Mouse (Mus musculus): ENCODE measurements around the gene Dcun1d4.
A peak's percentile ranks its signal among the peaks of the same experiment; 100 is the strongest.
"Not testable (repeated sequence)": the region's sequence is repeated elsewhere in the genome, so short reads cannot be mapped to it uniquely, and the experiment has no call there.

Gene Dcun1d4

DNA sequence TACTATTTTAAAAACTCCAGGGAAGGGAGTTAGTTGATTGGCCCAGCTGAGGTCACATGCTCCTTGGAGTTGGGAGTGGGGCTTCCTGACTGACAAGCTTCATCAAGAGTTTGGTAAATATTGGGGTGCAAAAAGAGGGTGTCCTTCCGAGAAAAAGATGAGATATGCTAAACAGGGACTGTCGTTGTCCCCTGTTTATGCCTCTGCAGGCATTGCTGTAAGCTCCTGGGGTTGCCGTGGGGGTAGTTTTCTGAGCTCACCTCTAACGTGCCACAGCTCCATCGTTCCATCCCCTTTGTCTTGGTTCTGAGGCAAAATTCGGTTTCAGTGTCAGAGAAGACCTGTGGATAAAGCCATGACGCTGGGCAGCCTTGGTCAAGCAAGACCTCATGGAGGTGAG lies at the start of gene Dcun1d4:
Gene Dcun1d4 (plus strand): TSS at position 301 of the 400 bp plus-strand sequence.
- no peak for DNase-seq

DNA sequence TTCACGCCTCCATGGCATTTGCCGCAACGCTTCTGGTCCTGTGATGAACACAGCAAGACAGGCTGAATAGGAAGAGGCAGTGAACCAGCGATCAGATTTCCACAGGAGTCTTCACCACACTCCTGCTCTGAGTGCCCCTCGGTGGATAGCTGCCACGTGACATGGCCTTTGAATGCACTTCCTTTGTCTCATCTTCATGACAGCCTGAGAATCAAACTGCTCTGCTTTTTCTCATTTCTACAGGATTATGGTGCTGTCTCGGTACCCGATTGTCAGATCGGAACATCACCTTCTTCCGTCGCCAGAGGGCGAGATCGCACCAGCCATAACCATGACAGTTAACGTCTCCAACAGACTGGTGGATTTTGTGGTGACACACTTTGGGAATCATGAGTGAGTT lies 49.2 kb upstream of the Dcun1d4 start:
- peak; percentile 94 for DNase-seq

DNA sequence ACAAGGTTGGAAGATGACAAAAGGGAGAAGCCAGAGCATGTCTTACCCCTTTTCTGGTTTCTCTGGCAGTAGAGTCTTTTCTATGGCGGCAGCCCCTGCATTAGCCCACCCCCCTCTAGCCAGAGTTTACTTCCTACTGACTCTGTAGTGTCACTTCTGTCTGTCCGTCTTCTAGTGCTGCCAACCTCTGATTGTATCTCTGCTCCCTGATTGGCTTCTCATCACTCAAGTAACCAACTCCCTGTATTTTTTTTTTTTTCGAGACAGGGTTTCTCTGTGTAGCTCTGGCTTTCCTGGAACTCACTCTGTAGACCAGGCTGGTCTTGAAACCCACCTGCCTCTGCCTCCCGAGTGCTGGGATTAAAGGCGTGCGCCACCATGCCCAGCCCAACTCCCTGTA lies 48.0 kb upstream of the Dcun1d4 start:
- no peak for DNase-seq

DNA sequence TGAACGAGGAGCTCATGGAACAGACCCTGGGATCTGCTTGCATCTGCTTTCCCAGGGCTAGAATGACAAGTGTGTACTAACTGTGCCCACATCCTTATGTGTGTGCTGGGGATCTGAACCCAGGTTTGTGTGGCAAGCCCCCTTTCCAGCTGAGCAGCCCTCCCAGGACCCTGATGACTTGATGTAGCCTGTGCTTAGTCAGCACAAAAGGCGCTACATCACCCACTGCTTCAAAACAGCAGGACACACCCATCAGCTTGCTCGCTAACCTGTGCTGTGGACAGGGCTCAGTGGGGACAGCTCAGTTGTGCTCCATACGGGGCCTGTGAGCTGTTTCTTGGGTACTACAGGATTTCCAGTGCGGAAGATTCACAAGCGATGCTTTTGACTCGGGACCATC lies 46.0 kb upstream of the Dcun1d4 start:
- no peak for DNase-seq

DNA sequence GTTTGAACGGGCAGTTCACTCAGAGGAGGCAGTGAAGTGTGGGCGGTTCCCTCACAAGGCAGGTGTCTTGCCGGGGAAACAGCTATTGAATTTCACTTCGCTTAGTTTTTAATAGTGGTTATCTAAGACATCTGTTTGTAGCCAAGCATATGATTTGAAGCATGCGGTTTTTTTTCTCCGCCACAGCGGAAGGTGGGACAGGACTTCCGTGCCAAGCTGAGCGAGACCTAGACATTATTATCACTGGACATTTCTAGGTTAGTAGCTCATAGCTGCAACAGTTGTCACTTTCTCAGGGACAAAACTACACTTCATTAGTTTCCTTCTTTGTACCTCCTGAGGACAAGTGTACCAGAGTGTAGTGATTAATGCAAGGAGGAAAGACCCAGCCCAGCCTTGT lies 38.6 kb upstream of the Dcun1d4 start:
- DNase-seq = no peak

DNA sequence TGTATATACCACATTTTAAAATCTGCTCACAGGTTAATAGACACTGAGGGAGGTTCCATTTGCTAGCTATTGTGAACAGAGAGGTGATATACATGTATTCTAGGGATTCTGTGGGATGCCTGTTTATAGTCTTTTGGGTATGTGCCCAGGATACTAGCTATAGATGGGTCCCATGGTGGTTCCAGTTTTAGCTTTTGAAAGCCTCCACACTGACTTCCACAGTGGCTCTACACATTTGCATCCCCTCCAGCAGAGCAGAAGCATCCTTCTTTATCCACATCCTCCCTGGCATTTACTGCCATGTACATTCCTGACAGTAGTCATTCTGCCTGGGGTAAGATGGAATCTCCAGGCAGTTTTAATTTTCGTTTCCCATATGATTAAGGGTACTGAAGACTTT lies 30.5 kb upstream of the Dcun1d4 start:
- DNase-seq = no peak

DNA sequence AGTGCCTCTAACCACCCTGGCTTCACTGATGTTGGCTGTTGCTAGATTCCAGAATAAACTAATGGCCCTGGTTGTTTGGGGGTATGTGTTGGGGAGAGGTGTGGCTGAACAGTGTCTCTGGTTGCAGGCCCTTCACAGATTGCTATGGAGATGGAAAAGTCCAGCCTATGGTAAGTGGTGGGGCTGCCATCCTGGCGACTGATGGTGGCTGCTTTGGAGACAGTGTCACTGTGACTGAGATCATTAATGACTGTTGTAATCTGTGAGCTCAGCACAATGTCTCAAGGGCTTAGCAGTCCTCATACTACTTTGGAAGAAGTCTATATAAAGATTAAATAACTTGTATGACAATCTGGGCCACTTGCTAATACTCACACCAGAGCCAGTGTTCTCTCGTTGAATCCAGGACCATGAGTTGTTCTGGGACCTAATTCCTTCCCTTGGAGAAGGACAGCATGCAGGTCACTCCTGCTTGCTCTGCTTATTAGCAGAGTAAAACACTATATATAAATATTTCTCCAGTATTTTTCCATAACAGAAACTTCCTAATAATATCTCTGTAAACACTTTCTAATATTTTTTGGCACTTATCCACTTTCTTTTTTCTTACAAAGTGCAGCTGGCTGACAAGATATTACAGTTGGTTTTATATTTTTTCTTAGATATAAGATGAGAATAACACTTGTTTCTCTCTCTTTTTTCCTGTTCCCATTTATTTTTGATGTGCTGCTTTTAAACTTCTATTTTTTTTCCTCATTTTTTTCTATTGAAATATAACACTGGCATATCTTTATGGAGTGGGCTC lies 26.1 kb upstream of the Dcun1d4 start:
- DNase-seq = no peak

DNA sequence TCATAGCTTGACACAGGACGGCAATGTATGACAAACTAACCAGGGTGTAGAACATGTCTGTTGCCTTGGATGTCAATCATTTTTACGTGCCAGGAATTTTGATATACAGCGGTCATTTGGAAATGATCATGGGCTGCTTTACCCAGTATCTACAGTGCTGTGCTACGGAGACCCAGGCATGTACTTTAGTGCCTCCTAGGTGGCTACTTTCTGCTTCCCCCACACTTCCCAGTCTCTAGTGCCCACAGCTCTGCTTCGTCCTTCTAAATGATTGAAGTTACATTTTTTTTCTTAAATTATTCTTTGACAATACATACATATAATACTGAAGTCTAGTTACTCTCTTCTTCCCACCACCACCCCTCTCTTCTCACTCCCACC lies 25.5 kb upstream of the Dcun1d4 start:
- no peak for DNase-seq

DNA sequence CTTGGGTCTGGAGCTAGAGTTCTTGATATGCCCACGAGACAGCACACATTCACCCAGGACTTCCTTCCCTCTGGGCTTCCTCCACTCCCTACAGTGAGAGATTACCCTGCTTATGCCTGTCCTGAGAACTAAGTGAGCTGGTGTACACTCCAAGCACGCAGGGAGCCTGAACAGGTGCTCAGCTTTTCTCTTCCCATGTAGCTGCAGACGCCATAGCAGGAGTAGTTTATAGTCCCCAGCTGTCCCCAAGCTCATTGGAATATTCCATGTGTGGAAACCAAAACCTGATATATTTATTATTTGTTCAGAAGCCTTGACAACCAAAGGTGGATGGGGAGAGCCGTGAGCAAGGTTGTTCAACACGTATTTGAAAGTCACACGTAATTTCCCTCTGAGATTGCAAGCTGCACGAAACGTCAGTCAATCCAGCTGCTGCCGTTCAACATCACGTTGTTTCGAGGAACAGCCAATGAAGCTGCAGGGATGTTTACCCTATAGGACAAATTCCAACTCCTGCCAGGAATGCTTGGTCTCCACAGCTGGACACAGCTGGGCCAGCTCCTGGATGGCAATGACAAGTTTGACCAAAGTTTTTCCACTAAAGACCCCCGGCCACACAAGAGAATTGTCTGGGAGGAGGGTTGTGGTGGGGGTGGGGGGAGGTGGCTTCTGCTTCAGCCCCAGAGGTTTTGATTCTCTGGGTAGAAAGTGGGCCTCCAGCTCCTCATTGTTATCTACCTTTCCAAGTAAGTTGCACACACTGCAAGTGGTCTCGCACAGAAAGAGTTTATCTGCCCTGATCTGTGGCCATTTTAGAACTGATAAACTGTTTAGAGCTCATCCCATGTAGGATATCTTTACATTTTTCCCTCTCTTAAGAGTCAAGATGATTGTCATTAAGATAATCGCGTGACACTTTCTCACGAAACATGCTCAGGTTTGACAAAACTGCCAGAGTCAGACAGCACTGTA lies 12.1 kb upstream of the Dcun1d4 start:
- DNase-seq = no peak

DNA sequence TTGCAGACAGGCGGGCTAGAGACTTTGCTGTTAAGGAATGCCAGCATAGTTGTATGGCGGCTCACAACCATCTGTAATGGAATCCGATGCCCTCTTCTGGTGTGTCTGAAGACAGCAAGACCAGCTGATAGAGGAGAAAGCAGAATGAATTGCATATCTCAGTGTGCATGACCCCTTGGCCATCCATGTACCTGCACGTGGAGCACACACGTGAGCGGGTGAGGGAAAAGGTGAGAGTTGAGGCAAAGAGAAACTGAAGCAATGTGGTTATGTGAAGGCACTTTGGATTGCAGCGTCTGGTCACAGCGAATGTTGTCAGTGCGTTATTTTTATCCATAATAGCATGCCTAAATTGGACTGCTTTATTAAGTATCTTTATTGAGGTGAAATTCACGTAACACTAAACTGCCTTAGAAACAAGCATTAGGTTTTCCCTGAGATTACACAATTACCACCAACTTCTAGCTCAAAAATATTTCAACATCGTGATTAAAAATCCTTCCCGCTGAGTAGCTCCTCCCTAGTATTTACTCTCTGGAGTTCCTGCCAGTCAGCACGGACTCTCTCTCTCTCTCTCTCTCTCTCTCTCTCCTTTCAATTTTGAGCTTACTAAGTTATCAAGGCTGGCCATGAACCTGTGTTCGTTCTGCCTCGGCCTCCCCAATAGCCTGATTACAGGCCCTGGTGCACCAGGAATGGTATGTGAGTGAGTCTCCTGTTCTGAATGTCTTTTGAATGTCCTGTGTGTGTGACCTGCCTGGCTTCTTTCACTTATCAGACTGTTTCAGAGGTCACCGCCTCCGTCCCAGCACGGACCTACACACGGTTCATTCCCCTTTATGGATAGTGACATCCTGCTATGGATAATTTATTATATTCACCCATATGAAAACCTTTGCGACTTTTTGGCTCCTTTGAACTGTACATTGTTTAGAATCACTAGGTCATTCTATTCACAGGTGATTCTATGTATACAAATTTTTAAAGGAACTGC lies 6.1 kb upstream of the Dcun1d4 start:
- peak; percentile 51 for DNase-seq

DNA sequence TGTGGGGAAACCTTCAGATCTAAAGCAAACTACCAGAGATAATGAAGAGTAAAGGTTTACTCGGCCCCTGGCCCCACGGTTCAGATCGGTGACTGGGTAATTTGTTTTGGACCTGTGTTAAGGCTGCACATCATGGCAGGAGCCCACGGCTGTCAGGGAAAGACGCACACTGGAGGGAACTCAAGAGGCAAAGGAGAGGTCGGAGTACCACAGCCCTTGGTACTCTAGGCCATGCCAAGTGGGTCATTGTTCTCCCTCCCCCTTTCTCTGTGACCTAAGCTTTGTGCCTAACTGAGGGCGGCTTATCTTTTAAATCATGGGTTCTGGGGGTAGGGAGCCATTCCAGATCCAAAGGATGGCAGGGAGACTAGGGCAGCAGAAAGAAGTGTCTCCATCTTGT lies 601 bp downstream of the Dcun1d4 start:
- peak; percentile 81 for DNase-seq

DNA sequence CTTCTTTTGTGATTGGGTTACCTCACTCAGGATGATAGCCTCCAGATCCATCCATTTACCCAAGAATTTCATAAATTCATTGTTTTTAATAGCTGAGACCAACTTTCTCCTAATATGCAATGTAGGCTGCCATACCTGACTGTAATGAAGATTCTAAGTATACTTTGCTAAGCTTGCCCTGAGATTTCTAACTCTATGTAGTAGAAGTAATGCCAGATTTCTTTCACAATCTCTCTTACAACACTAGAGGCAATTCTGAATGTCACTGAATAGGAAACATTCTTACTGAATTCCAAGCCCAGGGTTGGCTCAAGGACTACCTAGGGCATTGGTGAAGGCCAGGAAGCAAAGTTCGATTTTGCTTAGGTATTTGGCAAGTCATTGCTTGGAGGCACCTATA lies 1.6 kb downstream of the Dcun1d4 start:
- not testable (repeated sequence) for DNase-seq

DNA sequence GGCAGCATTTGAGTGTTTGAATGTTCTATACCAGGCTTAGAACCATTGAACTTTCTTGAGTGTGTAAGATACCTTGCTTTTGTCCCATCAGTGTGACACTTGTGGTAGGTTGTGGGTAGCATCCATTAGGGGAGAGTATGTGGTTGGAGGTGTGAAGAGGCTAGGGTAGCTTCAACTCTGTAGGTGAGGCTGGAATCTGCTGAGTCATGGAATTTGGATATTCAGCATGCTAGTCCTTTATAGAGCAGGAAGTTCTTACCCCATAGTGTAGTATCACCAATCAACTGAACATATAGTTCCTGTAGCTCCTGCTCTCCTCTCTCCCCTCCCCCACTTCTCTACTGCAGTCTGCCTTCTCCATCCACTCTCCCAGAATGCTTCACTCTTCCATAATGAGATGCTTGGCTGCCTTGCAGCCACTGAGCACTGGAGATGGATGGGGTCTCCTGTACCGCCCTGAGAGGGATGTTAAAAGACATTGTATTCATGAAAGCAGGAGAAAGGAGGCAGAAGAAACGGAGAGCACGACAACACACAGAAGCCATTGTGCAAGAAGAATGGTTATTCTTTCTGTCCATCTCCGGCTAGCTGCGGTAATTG lies 3.3 kb downstream of the Dcun1d4 start:
- DNase-seq = no peak

DNA sequence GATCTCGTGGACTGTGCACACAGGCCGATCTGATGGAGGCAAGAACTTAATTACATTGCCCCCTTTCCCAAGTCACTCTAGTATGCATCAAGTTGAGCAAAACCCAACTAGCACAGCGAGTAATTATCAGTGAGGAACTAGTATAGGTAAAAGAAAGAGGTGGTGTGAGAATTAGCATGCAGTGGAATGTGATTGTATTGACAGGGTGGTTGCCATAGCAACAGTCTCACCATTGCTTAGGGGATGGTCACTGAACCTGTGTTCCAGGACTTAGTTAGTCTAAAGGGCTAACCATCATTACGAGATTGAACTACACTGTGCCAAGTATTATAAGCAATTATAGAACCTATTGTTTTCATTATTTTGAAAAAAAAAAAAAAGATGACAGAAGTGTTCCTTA lies 5.7 kb downstream of the Dcun1d4 start:
- no peak for DNase-seq

DNA sequence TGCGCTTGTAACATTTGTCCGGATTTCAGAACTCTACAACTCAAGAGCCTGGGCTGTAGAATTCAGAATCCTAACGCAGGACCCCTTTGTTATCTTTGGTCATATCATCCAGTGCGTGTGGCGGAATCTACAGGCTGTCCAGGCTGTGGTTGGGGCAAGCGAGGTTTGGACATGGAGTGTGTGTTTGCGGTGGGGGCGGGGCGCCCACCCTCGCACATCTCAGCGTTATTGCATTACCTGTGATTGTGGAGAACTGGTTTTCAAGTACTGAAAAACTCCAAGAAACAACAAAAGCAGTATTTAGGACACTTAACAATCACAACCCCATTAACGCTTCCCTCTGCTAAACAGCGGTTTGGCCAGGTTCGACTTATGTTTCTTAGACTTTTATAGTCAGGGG lies 9.1 kb downstream of the Dcun1d4 start:
- DNase-seq = no peak

DNA sequence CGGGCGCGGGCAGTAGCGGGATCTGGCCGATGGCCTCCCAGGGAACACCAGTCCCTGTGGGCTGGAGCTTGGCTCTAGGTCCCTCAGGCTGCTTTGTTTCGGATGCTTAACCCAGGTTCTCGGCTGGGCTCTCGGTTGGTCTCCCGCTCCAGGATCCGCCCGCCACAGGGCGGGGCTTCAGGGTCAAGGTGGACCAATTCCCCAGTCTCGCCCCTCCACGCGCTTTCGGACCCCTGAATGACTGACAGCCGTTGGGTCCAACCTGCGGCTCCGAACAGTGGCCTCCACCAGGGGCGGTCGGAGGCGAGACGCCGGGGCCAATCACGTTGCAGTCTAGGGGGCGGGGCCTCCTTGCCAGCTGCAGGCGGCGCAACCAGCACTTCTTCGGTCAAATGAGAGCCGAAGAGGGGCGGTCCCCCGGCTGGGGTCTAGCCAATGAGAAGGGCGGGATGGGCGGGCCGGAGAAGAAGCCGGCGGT lies 9.8 kb downstream of the Dcun1d4 start:
- DNase-seq = peak; percentile 100

DNA sequence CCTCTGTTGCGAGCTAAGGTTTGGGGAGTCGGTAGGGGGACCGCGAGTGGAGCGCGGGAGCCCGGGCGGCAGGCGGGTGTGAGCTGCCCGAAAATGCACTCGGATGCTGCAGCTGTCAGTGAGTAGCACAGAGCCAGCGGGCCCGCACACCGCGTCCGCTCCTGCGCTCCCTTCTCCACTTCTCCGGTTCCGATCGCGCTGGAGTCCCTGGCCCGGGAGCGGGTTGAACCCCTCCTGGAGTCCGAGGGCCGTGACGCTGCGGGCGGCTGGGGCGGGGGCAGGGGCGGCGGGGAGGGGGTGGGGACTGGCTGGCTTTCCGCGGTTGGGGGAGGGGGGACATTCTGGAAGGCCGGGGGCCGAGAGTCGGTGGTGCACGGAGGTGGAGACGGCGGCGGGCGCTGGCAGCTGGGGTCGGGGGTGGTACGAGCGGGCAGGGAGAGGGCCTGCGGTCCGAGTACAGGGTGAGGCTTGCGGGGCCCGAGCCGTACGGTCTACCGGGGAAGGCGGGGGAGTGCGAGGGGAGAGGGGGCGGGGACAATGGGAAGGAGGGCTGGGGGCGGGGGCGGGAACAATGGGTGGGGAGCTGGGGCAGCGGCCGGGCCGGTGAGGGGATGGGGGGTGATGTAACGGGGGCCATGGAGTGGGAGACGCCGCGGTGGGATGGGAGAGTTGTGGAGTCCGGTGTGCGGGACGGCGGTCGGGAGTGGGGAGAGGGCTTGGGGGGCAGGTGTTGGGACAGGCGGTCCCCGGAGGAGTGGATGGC lies 10.5 kb downstream of the Dcun1d4 start:
- no peak for DNase-seq

DNA sequence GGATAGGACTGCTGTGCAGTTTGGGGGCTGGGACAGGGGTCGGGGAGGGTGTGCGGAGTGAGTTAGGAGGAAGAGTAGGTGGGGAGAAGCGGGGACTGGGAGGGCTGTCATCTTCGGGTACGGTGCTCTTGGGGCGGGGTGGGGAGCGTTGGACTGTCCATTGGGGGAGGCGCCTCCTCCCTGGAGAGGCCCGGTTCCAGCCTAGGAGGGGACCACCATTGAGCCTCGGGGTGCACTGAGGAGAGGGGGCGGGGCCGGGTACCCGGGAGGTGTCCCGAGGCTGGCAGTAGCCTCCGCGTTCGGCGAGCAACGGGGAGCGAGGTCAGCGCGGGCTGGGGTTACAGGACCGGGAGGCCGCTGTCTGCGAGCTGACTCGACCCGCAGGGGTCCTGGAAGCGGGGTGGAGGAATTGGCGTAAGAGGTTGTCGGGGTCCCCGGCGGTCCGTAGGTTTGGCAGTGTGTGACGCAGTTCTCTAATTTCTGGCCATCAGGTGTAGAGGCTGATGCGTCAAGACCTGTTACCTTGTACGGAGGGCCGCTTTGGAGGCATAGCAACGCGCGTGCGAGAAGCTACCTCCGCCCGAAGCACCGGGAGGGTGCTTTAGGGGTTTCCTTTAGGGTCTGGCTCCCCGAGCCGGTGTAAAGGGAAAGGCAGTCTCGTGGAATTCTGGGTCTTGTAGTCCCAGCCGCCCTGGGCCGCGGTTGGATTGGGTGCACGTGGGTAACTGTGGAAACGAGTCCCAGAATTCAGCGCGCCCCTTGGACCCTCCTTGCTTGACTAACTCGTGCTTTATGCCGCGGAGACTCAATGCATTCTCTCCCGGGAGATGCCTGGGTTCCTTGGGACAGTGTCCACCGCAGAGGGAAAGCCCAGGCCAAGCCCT lies 11.3 kb downstream of the Dcun1d4 start:
- peak; percentile 99 for DNase-seq

DNA sequence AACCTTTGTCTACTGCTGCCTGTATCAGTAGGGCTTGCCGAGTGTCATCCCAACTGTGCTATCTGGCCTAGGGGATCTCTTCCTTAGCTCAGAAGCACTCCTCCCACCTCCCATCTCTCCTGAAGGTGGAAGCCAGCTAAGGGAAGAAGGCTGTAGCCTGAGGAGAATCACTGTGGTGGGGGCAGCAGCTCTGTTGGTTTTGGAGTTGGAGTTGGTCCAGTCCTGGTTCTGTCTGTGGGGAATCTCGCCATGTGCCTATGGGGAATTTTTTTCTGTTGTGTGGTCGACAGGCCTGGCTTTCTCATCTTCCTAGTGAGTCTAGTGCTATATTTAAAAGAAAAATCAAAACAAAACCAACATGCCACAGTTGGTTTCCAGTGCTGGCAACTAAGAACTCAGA lies 16.6 kb downstream of the Dcun1d4 start:
- DNase-seq = no peak

DNA sequence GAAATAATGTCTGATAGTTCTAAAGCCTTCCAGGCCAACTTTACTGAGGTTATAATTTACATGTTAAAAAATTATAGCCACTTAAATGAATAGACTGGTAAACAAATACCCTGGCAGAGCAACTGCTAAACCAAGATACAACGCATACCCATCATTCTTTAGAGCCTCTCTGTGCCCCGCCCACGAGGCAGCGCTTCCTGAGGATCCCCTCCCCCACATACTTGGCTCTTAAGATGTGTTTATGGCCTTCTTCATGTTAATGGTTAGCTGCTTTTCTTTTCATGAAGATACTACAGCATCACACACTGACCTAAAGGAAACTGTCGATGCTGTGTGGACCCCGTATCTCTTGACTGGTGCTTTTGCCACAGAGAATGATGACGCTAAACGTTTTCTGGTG lies 17.8 kb downstream of the Dcun1d4 start:
- no peak for DNase-seq

All from heart, adult 11 months (tissue).